Mouse (Mus musculus) stomach, postnatal 0 days (tissue): ENCODE results near the gene Gm20219. TPM values are rescaled to one million over a fixed set of nuclear protein-coding genes. Genes with fewer than 3 reads are reported as not detected.

ENCODE experiments used
- ATAC-seq: fragments of 200-750 bp; cut with Nextera tagmentation; 2 replicates; pipeline ENCODE4 v1.8.0; 2017; ENCODE audit not compliant: low FRiP score, low TSS enrichment
- DNase-seq: peaks from one replicate; pipeline ENCODE4 v3.0.0-alpha.2; 2016; ENCODE audit warnings: low spot score
- H3K27ac ChIP-seq: fragments of 300-500 bp; sonication (generic); replicated peaks from 2 replicates; pipeline ENCODE4 v1.5.1; 2014; ENCODE audit warnings: mild to moderate bottlenecking, control low read depth
- H3K27me3 ChIP-seq: fragments of 300-500 bp; sonication (generic); 2 replicates; pipeline ENCODE4 v1.6.1; 2014; ENCODE audit warnings: low read length; ENCODE audit not compliant: control insufficient read depth, insufficient read depth
- H3K36me3 ChIP-seq: fragments of 300-500 bp; sonication (generic); 2 replicates; pipeline ENCODE4 v1.6.1; 2014; ENCODE audit warnings: low read length, mixed read lengths; ENCODE audit not compliant: control insufficient read depth, insufficient read depth
- H3K4me1 ChIP-seq: fragments of 300-500 bp; sonication (generic); replicated peaks from 2 replicates; pipeline ENCODE4 v1.6.1; 2014; ENCODE audit warnings: antibody characterized with exemption; ENCODE audit not compliant: control insufficient read depth, insufficient read depth
- H3K4me2 ChIP-seq: fragments of 300-500 bp; sonication (generic); replicated peaks from 2 replicates; pipeline ENCODE4 v1.6.1; 2014; ENCODE audit warnings: low read depth, mild to moderate bottlenecking, control low read depth, moderate library complexity
- H3K4me3 ChIP-seq: fragments of 300-500 bp; sonication (generic); 2 replicates; pipeline ENCODE4 v1.5.1; 2014; ENCODE audit warnings: low read depth, low read length, control low read depth
- H3K9ac ChIP-seq: fragments of 300-500 bp; sonication (generic); 2 replicates; pipeline ENCODE4 v1.6.1; 2014; ENCODE audit warnings: mild to moderate bottlenecking, low read length, control low read depth, mixed read lengths
- H3K9me3 ChIP-seq: fragments of 300-500 bp; sonication (generic); 2 replicates; pipeline ENCODE4 v1.6.1; 2016; ENCODE audit warnings: low read length; ENCODE audit not compliant: control insufficient read depth
- CTCF ChIP-seq: IDR thresholded peaks from 2 replicates; pipeline ENCODE4 v1.5.1; 2016; ENCODE audit warnings: antibody characterized with exemption, low read depth, mild to moderate bottlenecking, moderate library complexity
- EP300 ChIP-seq: optimal IDR thresholded peaks from 2 replicates; pipeline ENCODE3; 2016; ENCODE audit warnings: antibody characterized with exemption
- WGBS: fragments of 180-500 bp; shearing (Covaris S2); extraction: QIAGEN DNeasy Blood & Tissue Kit; methylation state at CpG from one replicate; pipeline ENCODE4 v1.1.7; 2014; 5-methylcytosine and 5-hydroxymethylcytosine counted together
- polyA plus RNA-seq: library from polyadenylated mRNA; unstranded; fragments of >200 nt; fragmentation: Nextera tagmentation; extraction: Ambion mirVana; gene quantifications from 2 replicates; pipeline ENCODE4 v1.2.1, GENCODE M21; 2015

Gene Gm20219
- polyA plus RNA-seq, 1 experiment from 2014 or later = 15.9 TPM

- no peak for DNase-seq
- Histone ChIP-seq H3K9me3 (no peaks in the 10 kb centered on the region), H3K9ac (no peak overlapping the region), H3K4me1 (no peaks in the 10 kb centered on the region), H3K36me3 (peaks cover 53% of the 10 kb centered on the region), H3K27ac (no peak overlapping the region), H3K27me3 (no peaks in the 10 kb centered on the region), H3K4me3 (no peak overlapping the region), H3K4me2 (no peak overlapping the region)
- no peak for ATAC-seq
- TF ChIP-seq CTCF (no peak), EP300 (no peak)
- WGBS = 93% methylated on average over 3 of the region's 3 CpGs
Observed at GRCm38 (mm10) chr17:56572939-56573338, 18.8 kb upstream of the Gm20219 start.

- 33% methylated on average over 1 of the region's 1 CpGs for WGBS
- no peaks in the 10 kb centered on the region for H3K27me3 ChIP-seq
- ATAC-seq (no peak), DNase-seq (peak; percentile 35)
- no peak overlapping the region for H3K4me3 ChIP-seq
- no peaks in the 10 kb centered on the region for H3K9me3 ChIP-seq
- no peak for TF ChIP-seq EP300
- no peak for TF ChIP-seq CTCF
- no peak overlapping the region for H3K4me2 ChIP-seq
- H3K4me1 ChIP-seq = no peaks in the 10 kb centered on the region
- H3K36me3 ChIP-seq = peaks cover 54% of the 10 kb centered on the region
- H3K27ac ChIP-seq = no peak overlapping the region
- no peak overlapping the region for H3K9ac ChIP-seq
Observed at GRCm38 (mm10) chr17:56572154-56572553, 18.0 kb upstream of the Gm20219 start.

DNA sequence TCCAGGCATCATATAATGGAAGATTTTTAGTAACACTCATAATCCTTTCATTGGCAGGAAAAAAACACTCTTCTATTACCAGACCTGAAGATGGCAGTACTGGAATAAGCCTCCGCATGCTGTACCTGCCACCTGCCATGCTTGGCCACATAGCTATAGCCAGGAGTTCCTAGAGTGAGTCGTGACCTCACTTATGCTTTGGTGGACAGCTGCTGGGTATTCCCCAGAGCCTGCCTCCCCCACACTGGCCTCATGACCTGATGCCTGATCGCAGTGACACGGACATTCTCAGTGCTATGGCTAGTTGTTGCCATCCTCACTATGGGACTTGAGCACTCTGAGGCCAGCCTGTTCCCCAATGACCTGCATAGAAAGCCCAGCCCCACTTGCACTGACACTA is 16.1 kb upstream of the Gm20219 start:
- no peaks in the 10 kb centered on the region for H3K9me3 ChIP-seq
- no peak for TF ChIP-seq EP300
- no peak for TF ChIP-seq CTCF
- no peak overlapping the region for H3K4me3 ChIP-seq
- H3K36me3 ChIP-seq = peaks cover 60% of the 10 kb centered on the region
- WGBS = 89% methylated on average over 4 of the region's 4 CpGs
- DNase-seq (no peak), ATAC-seq (no peak)
- H3K9ac ChIP-seq = no peak overlapping the region
- H3K27ac ChIP-seq = no peak overlapping the region
- H3K4me2 ChIP-seq = no peak overlapping the region
- H3K4me1 ChIP-seq = no peaks in the 10 kb centered on the region
- no peaks in the 10 kb centered on the region for H3K27me3 ChIP-seq

GRCm38 (mm10) chr17:56567370-56567769 is 13.2 kb upstream of the Gm20219 start:
- H3K4me3 ChIP-seq = no peak overlapping the region
- 96% methylated on average over 4 of the region's 4 CpGs for WGBS
- no peaks in the 10 kb centered on the region for H3K27me3 ChIP-seq
- H3K27ac ChIP-seq = no peak overlapping the region
- H3K9me3 ChIP-seq = no peaks in the 10 kb centered on the region
- no peak for ATAC-seq
- peaks cover 72% of the 10 kb centered on the region for H3K36me3 ChIP-seq
- no peak overlapping the region for H3K9ac ChIP-seq
- H3K4me1 ChIP-seq = no peaks in the 10 kb centered on the region
- TF ChIP-seq CTCF (no peak), EP300 (no peak)
- DNase-seq = no peak
- H3K4me2 ChIP-seq = no peak overlapping the region

DNA sequence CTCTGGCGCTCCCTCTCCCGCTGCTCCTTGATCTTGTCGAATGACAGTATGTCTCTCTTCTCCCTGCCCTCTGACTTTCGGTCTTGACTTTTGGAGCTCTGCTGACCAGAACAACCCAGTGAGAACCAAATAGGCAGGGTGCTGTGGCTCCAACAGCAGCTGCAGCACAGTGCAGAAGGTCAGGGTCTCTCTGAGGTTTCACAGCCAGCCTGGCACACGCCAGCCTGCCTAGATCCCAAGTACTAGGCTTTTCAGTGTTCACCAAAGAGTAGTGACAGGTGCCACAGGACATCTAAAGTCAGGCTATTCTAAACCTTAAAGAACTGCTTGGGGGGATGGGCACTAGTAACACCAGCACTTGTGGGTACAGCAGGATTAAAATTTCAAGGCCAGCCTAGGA is 12.7 kb upstream of the Gm20219 start:
- Histone ChIP-seq H3K27me3 (no peaks in the 10 kb centered on the region), H3K27ac (no peak overlapping the region), H3K9me3 (no peaks in the 10 kb centered on the region), H3K4me2 (no peak overlapping the region), H3K4me3 (no peak overlapping the region), H3K4me1 (no peaks in the 10 kb centered on the region), H3K9ac (no peak overlapping the region), H3K36me3 (peaks cover 76% of the 10 kb centered on the region)
- TF ChIP-seq EP300 (no peak), CTCF (no peak)
- no peak for ATAC-seq
- 92% methylated on average over 5 of the region's 5 CpGs for WGBS
- DNase-seq = no peak

DNA sequence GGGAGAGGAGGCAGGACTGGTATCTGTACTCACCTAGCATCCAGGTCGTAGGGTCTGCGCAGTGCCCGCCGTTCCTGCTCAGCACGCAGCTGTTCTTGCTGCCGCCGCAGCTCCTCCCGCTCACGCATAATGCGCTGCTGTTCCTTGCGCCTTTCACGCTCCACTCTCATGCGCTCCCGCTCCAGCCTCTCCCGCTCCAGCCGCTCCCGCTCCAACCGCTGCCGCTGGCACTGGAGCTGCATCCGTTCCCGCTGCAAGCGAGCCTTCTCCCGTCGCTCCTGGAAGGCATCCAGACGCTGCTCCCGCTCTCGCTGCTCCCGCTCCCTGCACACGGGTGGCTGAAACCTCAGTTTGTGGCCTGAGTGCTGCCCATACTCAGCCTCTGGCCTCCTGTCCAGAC is 12.1 kb upstream of the Gm20219 start:
- Histone ChIP-seq H3K4me3 (no peak overlapping the region), H3K4me2 (no peak overlapping the region), H3K27me3 (no peaks in the 10 kb centered on the region), H3K4me1 (no peaks in the 10 kb centered on the region), H3K36me3 (peaks cover 78% of the 10 kb centered on the region), H3K9me3 (no peaks in the 10 kb centered on the region), H3K9ac (no peak overlapping the region), H3K27ac (no peak overlapping the region)
- no peak for TF ChIP-seq CTCF
- TF ChIP-seq EP300 = no peak
- ATAC-seq (no peak), DNase-seq (no peak)
- WGBS = 92% methylated on average over 29 of the region's 29 CpGs
